Mouse (Mus musculus): ENCODE measurements around the gene Aarsd1. TPM values are rescaled to one million over a fixed set of nuclear protein-coding genes. Genes with fewer than 3 reads are reported as not detected.
"Not testable (repeated sequence)": the region's sequence is repeated elsewhere in the genome, so short reads cannot be mapped to it uniquely, and the experiment has no call there.

Gene Aarsd1
- polyA plus RNA-seq, 1 experiment from 2014 or later = 92.0 TPM

DNA sequence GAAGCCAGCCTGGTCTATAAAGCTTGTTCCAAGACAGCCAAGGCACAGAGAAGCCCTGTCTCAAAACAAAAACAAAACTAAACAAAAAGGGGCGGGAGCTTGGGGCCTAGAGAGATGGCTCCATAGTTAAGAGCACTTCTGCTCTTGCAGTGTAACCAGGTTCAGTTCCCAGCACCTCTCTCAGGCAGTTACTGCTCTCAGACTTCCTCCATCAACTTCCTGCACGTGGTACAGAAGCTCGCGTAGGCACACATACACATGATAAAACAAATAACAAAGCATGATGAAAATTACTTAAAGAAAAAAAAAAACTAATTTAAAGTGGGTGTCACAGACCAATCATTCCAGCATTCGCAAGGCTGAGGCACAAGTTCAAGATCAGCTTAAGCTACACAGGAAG, 2.7 kb upstream of the Aarsd1 start:
- no peak for ATAC-seq (ENCODE audit: low FRiP score, low read depth)
- 86% methylated on average over 5 of the region's 5 CpGs for WGBS
- Histone ChIP-seq H3K4me2 (no peak overlapping the region), H3K9ac (no peak overlapping the region), H3K27ac (replicated peaks) (no peak overlapping the region), H3K9me3 (no peaks in the 10 kb centered on the region), H3K27me3 (no peaks in the 10 kb centered on the region), H3K4me1 (replicated peaks) (peaks cover 18% of the 10 kb centered on the region), H3K36me3 (no peaks in the 10 kb centered on the region), H3K4me3 (no peak overlapping the region)

GRCm38 (mm10) chr11:101419610-101420009, 2.2 kb upstream of the Aarsd1 start:
- no peak overlapping the region for H3K4me2 ChIP-seq
- H3K36me3 ChIP-seq = no peaks in the 10 kb centered on the region
- H3K27me3 ChIP-seq = no peaks in the 10 kb centered on the region
- no peaks in the 10 kb centered on the region for H3K9me3 ChIP-seq
- no peak for ATAC-seq (ENCODE audit: low FRiP score, low read depth)
- no peak overlapping the region for H3K4me3 ChIP-seq
- peaks cover 18% of the 10 kb centered on the region for H3K4me1 ChIP-seq (replicated peaks)
- H3K9ac ChIP-seq = no peak overlapping the region
- WGBS = 29% methylated on average over 3 of the region's 3 CpGs
- H3K27ac ChIP-seq (replicated peaks) = no peak overlapping the region

GRCm38 (mm10) chr11:101418991-101419390, 1.6 kb upstream of the Aarsd1 start:
- 59% methylated on average over 6 of the region's 6 CpGs for WGBS
- H3K9ac ChIP-seq = no peak overlapping the region
- no peaks in the 10 kb centered on the region for H3K36me3 ChIP-seq
- H3K4me1 ChIP-seq (replicated peaks) = peaks cover 12% of the 10 kb centered on the region
- no peaks in the 10 kb centered on the region for H3K9me3 ChIP-seq
- H3K27me3 ChIP-seq = no peaks in the 10 kb centered on the region
- no peak overlapping the region for H3K27ac ChIP-seq (replicated peaks)
- no peak overlapping the region for H3K4me3 ChIP-seq
- H3K4me2 ChIP-seq = no peak overlapping the region
- ATAC-seq (ENCODE audit: low FRiP score, low read depth) = no peak

DNA sequence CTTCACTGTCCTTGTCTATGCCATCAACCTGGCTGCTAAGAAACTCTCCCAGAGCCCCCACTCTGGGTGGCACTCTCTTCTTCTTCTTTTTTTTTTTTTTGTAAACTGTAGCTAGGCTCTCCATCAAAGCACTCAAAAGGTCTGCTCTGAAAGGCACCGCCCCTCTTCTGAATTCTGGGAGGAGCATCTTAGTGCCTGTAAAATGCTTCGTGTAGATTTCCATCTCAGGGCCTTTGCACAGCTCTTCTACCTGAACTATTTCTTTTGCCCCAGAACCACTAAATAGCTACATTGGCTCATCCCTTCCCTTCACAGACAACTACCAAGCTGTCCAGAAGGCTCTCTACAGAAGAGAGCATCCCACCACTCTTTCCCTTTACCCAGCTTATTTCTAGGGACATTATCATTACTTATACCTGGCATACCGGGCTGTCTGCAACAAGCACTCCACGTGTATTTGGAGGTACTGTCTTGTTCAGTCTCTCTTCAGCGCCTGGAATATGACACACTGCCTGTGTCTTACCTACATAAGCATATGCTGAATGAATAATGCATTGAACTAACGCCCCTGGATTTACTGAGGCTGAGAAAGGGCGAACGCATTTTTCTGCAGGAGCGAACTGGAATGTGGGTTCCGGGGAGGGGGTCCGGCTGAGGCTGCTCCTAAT, 848 bp downstream of the Aarsd1 start:
- Histone ChIP-seq H3K4me2 (peak overlapping the region; percentile 70), H3K27ac (replicated peaks) (peak overlapping the region; percentile 84), H3K36me3 (peaks cover 15% of the 10 kb centered on the region; the same call in 1 of the 2 replicates), H3K4me1 (replicated peaks) (peaks cover 10% of the 10 kb centered on the region), H3K9ac (peak overlapping the region; percentile 73), H3K27me3 (no peaks in the 10 kb centered on the region), H3K9me3 (no peaks in the 10 kb centered on the region), H3K4me3 (peak overlapping the region; percentile 69)
- WGBS = 2% methylated on average over 11 of the region's 11 CpGs
- ATAC-seq (ENCODE audit: low FRiP score, low read depth) = peak; percentile 31; the same call in 1 of the 2 replicates

GRCm38 (mm10) chr11:101415306-101415705, 2.1 kb downstream of the Aarsd1 start:
- ATAC-seq (ENCODE audit: low FRiP score, low read depth) = no peak
- H3K4me2 ChIP-seq = no peak overlapping the region

GRCm38 (mm10) chr11:101395110-101395509, 22.3 kb downstream of the Aarsd1 start:
- H3K27me3 ChIP-seq = 0 out of 2 replicates have a peak, but pooled peaks cover 4% of the 10 kb centered on the region
- no peak overlapping the region for H3K4me3 ChIP-seq
- no peaks in the 10 kb centered on the region for H3K9me3 ChIP-seq
- no peak overlapping the region for H3K9ac ChIP-seq
- WGBS = 4% methylated on average over 8 of the region's 8 CpGs
- H3K27ac ChIP-seq (replicated peaks) = no peak overlapping the region
- H3K36me3 ChIP-seq = no peaks in the 10 kb centered on the region
- 0 out of 2 replicates have a peak, but pooled peaks cover 6% of the 10 kb centered on the region for H3K4me1 ChIP-seq (replicated peaks)
- H3K4me2 ChIP-seq = no peak overlapping the region
- ATAC-seq (ENCODE audit: low FRiP score, low read depth) = no peak; the same call in 1 of the 2 replicates

More at GRCm38 (mm10) chr11:101415306-101415705, 2.1 kb downstream of the Aarsd1 start:
- WGBS = 89% methylated on average over 2 of the region's 2 CpGs
- H3K4me3 ChIP-seq = no peak overlapping the region
- no peaks in the 10 kb centered on the region for H3K9me3 ChIP-seq
- H3K27ac ChIP-seq (replicated peaks) = no peak overlapping the region
- peaks cover 10% of the 10 kb centered on the region for H3K4me1 ChIP-seq (replicated peaks)
- H3K36me3 ChIP-seq = peaks cover 28% of the 10 kb centered on the region
- H3K9ac ChIP-seq = no peak overlapping the region
- no peaks in the 10 kb centered on the region for H3K27me3 ChIP-seq

DNA sequence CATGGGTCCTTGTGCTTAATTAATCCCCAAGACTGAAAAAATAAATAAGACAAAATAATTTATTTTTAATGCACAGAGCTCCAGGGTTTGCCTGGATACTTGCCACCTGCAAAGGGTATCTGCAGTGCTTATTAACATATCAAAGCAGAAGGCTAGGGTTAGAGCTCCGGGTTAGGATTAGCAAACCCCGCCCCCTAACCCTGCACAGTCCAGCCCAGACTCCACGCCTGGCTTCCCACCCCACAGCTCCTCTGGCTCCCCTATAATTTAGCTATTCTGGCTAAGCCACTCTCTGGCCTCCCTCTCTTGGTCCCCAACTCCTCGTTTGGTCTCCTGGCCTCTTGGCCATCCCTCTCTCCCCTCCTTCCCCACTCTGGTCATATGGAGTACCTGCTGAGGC, 35.6 kb downstream of the Aarsd1 start:
- no peak for ATAC-seq (ENCODE audit: low FRiP score, low read depth)
- Histone ChIP-seq H3K36me3 (no peaks in the 10 kb centered on the region), H3K27ac (replicated peaks) (no peak overlapping the region), H3K4me1 (replicated peaks) (no peaks in the 10 kb centered on the region), H3K9ac (no peak overlapping the region), H3K9me3 (no peaks in the 10 kb centered on the region), H3K27me3 (no peaks in the 10 kb centered on the region), H3K4me2 (no peak overlapping the region), H3K4me3 (no peak overlapping the region)
- WGBS = 25% methylated on average over 4 of the region's 4 CpGs

DNA sequence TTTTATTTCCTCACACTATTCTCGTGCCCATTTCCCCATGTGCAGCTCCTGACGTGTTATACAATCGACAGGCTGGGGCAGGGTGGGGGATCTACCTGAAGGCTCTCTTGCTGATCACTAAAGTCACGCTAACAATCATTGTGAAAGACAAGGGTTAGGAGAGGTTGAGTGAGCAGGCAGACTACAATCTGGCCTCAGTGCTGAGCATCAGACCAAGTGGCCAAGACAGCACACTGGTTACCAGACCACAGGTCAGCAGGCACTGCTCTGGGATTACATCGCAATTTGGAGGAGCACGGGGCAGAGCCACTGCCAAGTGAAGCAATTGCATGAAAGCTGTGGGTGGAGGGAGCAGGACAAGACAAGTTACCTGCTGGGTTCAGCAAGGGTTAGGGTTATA, 38.5 kb downstream of the Aarsd1 start:
- no peak overlapping the region for H3K27ac ChIP-seq (replicated peaks)

GRCm38 (mm10) chr11:101378196-101378595, 39.2 kb downstream of the Aarsd1 start:
- not testable (repeated sequence) for ATAC-seq (ENCODE audit: low FRiP score, low read depth); H3K4me3 ChIP-seq; H3K9ac ChIP-seq; H3K9me3 ChIP-seq; H3K4me2 ChIP-seq; H3K27me3 ChIP-seq; H3K36me3 ChIP-seq; H3K27ac ChIP-seq (replicated peaks); H3K4me1 ChIP-seq (replicated peaks)
- WGBS = 95% methylated on average over 8 of the region's 8 CpGs

More for the DNA sequence above, 38.5 kb downstream of the Aarsd1 start:
- ATAC-seq (ENCODE audit: low FRiP score, low read depth) = no peak
- Histone ChIP-seq H3K36me3 (no peaks in the 10 kb centered on the region), H3K27me3 (no peaks in the 10 kb centered on the region), H3K4me2 (no peak overlapping the region), H3K4me3 (no peak overlapping the region), H3K4me1 (replicated peaks) (no peaks in the 10 kb centered on the region), H3K9ac (no peak overlapping the region), H3K9me3 (no peaks in the 10 kb centered on the region)
- 87% methylated on average over 6 of the region's 6 CpGs for WGBS

DNA sequence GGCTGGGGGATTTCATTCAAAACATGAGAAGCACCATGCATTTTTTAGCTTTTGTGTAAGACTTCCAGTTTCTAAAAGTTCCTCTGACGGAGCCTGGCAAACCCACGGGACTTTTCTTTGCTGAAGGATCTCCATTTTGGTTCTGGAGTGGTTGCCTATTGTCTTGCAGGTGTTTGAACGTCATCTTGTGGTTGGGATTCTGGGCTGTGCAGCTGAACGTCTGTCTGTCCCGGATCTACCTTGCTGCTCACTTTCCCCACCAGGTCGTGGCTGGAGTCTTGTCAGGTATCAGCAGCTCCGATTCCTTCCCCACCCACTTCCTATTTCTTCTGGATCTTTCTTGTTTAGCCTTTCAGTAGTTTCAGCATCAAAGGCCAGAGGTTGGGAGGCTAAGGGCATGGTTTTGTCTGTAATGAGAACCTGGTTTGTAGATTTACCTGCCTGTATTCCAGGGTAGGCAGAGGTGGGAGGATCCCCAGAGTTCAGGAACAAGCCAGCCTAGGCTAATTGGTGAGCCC, 42.9 kb downstream of the Aarsd1 start:
- Histone ChIP-seq H3K27me3 (no peaks in the 10 kb centered on the region), H3K9me3 (no peaks in the 10 kb centered on the region), H3K9ac (no peak overlapping the region), H3K4me1 (replicated peaks) (no peaks in the 10 kb centered on the region), H3K27ac (replicated peaks) (no peak overlapping the region), H3K4me2 (no peak overlapping the region), H3K36me3 (no peaks in the 10 kb centered on the region), H3K4me3 (no peak overlapping the region)
- 77% methylated on average over 7 of the region's 7 CpGs for WGBS
- no peak for ATAC-seq (ENCODE audit: low FRiP score, low read depth)

- H3K9ac ChIP-seq = no peak overlapping the region
- H3K36me3 ChIP-seq = no peaks in the 10 kb centered on the region
- no peak overlapping the region for H3K27ac ChIP-seq (replicated peaks)
- WGBS = 84% methylated on average over 5 of the region's 5 CpGs
- H3K9me3 ChIP-seq = no peaks in the 10 kb centered on the region
- H3K27me3 ChIP-seq = no peaks in the 10 kb centered on the region
- H3K4me2 ChIP-seq = no peak overlapping the region
- no peaks in the 10 kb centered on the region for H3K4me1 ChIP-seq (replicated peaks)
- no peak for ATAC-seq (ENCODE audit: low FRiP score, low read depth)
- no peak overlapping the region for H3K4me3 ChIP-seq
These were observed 47.3 kb downstream of the Aarsd1 start for GRCm38 (mm10) chr11:101370141-101370540.

DNA sequence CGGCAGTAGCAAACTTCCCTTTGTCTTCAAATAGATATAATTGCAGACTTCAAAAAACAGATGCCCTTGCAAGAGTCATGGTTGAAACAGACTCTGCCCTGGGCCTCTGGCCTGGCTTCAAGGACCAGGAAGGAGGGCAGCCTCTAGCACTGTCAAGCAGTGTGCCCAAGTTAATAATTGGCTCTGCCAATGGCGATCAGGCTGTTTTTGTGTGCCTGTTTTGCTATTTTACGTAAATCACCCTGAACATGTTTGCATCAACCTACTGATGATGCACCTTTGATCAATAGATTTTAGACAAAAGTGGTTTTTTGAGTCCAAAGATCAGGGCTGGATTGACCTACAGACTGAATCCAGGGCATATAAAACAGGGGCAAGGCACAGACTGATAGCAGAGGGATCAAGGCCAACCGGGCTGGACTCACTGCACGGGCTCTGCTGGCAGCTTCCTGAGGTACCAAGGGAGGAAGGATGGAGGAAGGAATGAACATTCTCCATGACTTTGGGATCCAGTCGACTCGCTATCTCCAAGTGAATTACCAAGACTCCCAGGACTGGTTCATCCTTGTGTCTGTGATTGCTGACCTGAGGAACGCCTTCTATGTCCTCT, 50.0 kb downstream of the Aarsd1 start, which contains the start of gene G6pc:
Gene G6pc, plus strand, starts transcription at position 236 of the 610 bp plus-strand sequence.
- Histone ChIP-seq H3K27ac (replicated peaks) (no peak within 1 kb of the TSS), H3K9me3 (no peaks in the 10 kb centered on the region), H3K4me1 (replicated peaks) (no peaks in the 10 kb centered on the region), H3K9ac (no peak within 1 kb of the TSS), H3K36me3 (no peaks in the 10 kb centered on the region), H3K4me2 (no peak within 1 kb of the TSS), H3K4me3 (no peak within 1 kb of the TSS), H3K27me3 (no peaks in the 10 kb centered on the region)
- no peak for ATAC-seq (ENCODE audit: low FRiP score, low read depth)
- WGBS = 88% methylated on average over 8 of the region's 8 CpGs

All from hindbrain, embryonic 15.5 days (tissue).